Mouse (Mus musculus) kidney, postnatal 4 days (tissue): Measurements from ENCODE around the gene Snx17.
"Not testable (repeated sequence)": the region's sequence is repeated elsewhere in the genome, so short reads cannot be mapped to it uniquely, and the experiment has no call there.

Experiments
- DNase-seq, 2 experiments: peaks; one replicate each; pipeline ENCODE4 v3.0.0; 2021; ENCODE audit warnings: mixed read lengths in 2 of 2

The Snx17 gene

DNA sequence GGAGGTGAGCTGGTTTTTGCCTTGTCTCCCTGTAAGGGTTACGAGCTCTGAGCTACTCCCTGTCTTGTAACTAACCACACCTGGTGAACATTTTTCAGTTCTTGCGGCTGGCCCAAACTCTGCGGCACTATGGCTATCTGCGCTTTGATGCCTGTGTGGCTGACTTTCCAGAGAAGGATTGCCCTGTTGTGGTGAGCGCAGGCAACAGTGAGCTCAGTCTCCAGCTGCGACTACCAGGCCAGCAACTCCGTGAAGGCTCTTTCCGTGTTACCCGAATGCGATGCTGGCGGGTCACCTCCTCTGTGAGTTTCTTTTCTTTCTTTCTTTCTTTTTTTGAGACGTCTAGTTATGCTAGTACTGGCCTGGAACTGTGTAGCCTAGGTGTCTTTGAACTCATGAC lies 4.0 kb downstream of the Snx17 start:
- no peak for DNase-seq

DNA sequence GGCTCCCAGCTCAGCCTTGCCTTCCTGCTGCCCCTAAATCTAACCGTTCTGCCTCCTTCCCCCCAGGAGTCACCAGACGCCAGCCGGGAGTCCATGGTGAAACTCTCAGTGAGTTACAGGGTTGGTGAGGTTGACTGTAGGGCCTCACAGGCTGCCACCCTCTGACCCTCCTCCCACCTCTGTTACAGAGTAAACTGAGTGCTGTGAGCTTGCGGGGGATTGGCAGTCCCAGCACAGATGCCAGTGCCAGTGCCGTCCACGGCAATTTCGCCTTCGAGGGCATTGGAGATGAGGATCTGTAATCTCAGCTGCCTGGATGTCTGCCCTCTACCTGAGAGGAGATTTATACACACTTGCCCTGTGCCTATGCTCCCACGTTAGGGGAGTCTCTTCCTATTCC lies 5.1 kb downstream of the Snx17 start:
- no peak for DNase-seq

DNA sequence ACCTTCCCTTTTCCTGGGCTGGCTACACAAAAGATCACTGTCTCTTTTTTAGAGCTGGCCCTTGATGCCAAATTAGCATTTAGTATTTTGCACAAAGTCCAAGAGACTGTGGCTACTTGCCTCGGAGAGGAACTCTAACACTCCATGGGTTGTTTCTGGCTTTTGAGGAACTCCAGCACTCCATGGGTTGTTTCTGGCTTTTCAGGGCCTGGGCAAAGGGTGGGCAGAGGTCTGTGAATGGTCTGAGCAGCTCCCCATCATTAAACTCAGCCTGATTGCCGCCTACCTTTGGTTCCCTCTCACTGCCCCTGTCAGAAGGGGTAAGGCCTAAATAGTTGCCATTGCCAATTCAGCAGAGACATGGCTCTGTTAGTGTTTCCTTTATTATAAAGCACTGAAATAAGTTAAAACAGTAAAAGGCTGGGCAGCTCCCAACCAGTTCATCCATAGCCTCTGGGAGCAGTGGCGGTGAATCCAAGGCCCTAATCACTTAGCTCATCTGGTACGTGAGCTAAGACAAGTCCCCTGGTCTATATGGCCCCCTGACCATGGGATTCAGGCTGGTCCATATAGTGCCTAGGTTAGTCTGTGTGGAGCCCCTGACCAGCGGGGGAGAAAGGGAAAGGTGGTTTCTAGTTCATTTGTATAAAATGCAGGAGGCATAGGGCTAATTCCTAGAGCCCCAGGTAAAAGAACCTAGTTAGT lies 5.7 kb downstream of the Snx17 start:
- no peak for DNase-seq

DNA sequence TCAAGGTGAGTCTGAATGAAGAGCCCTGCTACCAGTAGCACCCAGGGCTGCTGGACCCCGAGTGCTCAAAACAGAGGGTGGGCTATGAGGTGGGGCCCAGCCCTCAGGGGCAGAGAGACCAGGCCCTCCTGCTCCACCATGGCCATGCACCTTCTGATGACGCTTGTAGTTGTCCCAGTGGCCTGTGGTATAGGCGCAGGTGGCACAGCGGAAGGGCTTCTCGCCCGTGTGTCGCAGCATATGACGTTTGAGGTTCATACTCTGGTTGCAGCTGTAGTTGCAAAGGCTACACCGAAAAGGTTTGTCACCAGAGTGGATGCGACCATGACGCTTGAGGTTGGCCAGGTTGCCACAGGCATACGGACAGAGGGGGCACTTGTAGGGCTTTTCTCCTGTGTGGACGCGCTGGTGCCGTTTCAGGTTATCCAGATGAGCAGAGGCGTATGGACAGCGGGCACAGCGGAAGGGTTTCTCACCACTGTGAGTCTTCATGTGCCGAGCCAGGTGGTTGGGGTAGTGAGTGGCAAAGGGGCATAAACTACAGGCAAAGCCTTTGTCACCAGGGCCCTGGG lies 6.4 kb downstream of the Snx17 start:
- no peak for DNase-seq

GRCm38 (mm10) chr5:31199893-31200292 lies 6.9 kb downstream of the Snx17 start:
- peak; percentile 56 to 68 for DNase-seq

DNA sequence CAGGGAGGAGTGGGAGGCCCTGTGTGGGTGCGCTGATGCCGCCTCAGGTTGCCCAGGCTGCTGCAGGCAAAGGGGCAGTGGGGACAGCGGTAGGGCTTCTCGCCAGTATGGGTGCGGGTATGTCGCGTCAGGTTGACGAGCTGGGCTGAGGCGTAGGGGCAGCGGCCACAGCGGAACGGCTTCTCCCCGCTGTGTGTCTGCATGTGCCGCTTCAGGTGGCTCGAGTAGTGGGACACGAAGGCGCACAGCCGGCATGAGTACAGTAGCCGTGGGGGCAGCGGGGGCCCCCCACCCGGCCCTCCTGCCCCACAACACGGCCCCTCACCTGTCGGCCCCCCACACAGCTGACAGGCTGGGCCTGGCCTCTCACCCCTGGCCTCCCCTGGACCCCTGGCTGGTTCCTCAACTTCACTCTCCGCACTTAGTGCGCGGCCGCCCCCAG lies 7.3 kb downstream of the Snx17 start:
- DNase-seq = peak; percentile 37 to 54

- DNase-seq = no peak
Observed at GRCm38 (mm10) chr5:31201042-31201741, 8.2 kb downstream of the Snx17 start.

- peak; percentile 94 to 97 for DNase-seq
Observed at GRCm38 (mm10) chr5:31201742-31202590, 8.9 kb downstream of the Snx17 start, which contains the start of gene Zfp513. Zfp513 (minus strand) TSS chr5:31202303.

DNA sequence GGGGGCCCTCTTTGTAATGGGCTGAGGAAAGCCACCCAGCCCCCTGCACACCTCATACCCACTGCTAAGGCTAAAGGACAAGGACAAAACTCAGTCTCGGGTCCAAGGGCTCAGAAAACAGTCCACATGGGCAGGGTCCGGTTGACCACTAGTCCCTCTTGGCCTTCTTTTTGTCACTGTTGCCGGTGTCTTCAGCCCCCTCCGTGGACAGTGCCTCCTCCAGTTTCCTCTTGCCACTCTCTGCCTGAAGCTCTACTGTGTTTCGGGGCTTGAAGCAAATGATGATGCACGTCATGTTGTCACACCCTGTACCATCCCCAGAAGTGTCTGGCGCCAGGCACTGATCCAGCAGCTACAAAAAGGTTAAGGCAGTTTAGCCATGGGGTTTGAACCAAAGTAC lies 9.9 kb downstream of the Snx17 start:
- no peak for DNase-seq

DNA sequence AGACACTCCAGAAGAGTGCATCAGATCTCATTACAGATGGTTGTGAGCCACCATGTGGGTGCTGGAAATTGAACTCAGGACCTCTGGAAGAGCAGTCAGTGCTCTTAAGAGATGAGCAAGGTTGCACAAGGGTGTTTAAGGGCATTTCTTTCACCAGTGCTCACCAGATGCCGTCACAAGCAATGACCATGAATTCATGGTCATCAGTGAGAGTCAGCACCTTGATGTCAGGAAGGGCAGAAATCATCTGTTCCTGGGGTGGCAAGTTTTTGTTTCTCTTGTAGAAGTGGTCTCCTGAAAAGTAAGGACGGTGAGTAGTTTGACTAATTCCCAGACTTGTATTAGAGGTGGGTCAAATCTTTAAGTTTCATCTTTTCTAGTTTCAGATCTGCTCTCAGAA lies 10.8 kb downstream of the Snx17 start:
- DNase-seq = no peak

GRCm38 (mm10) chr5:31204421-31204820 lies 11.4 kb downstream of the Snx17 start:
- DNase-seq = no peak

DNA sequence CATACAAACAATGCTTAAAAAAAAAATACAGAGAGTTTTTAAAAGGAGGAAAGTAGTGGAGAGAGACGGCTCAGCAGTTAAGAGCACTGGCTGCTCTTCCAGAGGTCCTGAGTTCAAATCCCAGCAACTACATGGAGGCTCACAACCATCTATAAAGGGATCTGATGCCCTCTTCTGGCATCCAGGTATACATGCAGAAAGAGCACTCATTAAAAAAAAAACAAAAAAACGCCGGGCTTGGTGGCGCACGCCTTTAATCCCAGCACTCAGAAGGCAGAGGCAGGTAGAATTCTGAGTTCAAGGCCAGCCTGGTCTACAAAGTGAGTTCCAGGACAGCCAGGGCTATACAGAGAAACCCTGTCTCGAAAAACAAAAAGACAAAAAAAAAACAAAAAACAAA lies 23.5 kb downstream of the Snx17 start:
- not testable (repeated sequence) for DNase-seq

DNA sequence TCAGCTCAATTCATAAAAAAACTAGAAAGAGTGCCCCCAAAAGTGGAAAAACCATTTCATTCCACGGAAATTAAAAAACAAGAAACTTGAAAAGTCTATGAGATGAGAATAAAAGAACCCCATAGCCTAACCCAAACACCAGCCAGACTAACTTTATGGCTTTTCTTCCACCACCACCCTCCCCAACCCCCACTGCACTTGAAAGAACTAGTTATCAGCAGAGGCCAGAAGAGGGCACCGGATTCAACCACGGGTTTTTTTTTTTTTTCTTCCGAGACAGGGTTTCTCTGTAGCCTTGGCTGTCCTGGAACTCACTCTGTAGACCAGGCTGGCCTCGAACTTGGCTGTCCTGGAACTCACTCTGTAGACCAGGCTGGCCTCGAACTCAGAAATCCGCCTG lies 25.3 kb downstream of the Snx17 start:
- DNase-seq = no peak

DNA sequence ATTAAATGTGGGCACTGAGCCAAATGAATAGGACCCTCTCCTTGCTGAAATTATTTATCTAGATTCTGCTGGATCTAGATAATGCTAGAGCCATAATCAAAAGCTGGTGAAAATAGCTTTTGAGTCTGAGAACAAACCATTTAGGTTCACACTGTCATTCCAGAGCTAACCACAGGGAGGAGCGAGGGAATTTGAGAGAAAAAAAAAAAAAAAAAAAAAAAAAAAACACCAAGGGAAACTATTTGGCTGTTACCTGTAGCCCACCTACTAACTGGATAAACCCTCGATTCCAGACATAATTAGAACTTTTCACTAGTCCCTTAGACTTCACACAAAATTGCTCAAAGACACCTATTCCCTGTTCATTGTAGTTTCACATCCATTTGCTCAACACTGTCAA lies 26.0 kb downstream of the Snx17 start:
- peak; percentile 30 to 41 for DNase-seq

GRCm38 (mm10) chr5:31219474-31219873 lies 26.4 kb downstream of the Snx17 start:
- DNase-seq = no peak

GRCm38 (mm10) chr5:31219911-31220447 lies 27.0 kb downstream of the Snx17 start:
- DNase-seq = peak; percentile 64 to 79

DNA sequence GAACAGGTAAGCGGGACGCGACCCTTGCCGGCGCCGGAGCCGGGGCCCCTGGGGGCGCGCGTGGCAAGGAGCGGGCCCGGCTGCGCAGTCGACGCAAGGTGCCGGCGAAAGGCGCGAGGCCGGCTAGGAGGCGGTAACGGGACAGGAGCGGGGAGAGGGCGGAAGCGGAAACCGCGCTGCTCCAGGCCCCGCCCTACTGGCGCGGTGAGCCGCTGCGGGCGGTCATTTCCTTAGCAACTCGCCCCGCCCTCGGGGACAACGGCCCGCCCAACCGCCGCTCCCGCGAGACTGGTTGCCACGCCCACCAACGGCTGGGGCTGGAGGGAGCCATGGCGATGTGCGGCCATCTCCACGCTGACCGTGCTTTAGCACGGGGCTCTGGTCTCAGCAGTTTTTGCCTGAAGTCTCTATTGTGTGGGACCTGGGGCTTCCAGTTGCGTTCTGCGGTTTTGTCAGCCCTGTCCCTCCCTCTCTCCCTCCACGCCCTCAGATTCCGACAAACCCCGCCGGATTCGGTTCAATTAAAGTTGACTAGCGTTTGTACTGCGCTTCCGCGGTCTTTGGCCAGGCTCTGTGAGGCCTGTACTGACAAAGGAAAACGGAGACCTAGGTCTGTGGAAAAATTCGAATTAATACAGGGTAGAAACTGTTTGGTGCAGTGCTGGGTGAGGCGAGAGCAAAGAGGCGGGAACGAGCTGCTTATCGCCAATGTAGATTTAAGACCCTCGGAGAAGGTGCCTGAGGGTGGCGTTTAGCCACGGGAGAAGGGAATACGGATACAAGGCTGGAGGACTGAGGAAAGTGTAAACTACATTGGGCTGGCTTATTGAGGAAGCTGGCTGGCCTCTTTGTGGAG lies 27.6 kb downstream of the Snx17 start, which contains the start of gene Ppm1g:
Ppm1g (minus strand) TSS at position 240 of the 856 bp plus-strand sequence.
- peak; percentile 99 for DNase-seq

- DNase-seq = peak; percentile 65 to 79
Observed at GRCm38 (mm10) chr5:31221304-31221945, 28.4 kb downstream of the Snx17 start.

DNA sequence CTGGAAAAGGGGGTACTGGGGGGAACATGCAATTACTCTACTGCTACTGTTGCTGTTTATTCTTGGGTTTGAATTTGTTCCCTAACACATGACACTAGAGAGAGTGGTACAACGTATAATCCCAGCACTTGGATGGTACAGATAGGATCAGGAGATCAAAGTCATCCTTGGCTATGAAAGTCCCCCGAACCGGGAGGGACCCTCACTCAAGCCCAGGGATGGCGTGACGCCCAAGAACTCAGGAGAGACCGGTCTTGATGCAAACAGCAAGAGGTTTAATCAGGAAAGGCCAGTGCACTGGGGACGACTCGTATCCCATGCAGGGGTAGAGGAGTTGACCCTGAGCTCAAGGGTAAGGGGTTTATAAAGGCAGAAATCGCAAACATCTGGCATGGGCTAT lies 29.7 kb downstream of the Snx17 start:
- no peak for DNase-seq

GRCm38 (mm10) chr5:31226641-31227040 lies 33.6 kb downstream of the Snx17 start:
- DNase-seq = no peak
